Mouse (Mus musculus) small intestine, adult 2 months (tissue): Measurements from ENCODE around the gene Grap2.

Experiments used
- CTCF ChIP-seq: fragments of 200-500 bp; IDR thresholded peaks from 2 replicates; pipeline ENCODE4 v1.5.1; 2012; ENCODE audit warnings: low read depth, mild to moderate bottlenecking, control low read depth, inconsistent platforms, low read length, moderate library complexity, mixed read lengths; ENCODE audit not compliant: insufficient replicate concordance, insufficient read length; ENCODE audit errors: extremely low read depth
- POLR2A ChIP-seq: fragments of 200-500 bp; IDR thresholded peaks from 2 replicates; pipeline ENCODE4 v1.6.1; 2012; ENCODE audit warnings: low read depth, mild to moderate bottlenecking, control low read depth, inconsistent platforms, low read length, moderate library complexity

DNA sequence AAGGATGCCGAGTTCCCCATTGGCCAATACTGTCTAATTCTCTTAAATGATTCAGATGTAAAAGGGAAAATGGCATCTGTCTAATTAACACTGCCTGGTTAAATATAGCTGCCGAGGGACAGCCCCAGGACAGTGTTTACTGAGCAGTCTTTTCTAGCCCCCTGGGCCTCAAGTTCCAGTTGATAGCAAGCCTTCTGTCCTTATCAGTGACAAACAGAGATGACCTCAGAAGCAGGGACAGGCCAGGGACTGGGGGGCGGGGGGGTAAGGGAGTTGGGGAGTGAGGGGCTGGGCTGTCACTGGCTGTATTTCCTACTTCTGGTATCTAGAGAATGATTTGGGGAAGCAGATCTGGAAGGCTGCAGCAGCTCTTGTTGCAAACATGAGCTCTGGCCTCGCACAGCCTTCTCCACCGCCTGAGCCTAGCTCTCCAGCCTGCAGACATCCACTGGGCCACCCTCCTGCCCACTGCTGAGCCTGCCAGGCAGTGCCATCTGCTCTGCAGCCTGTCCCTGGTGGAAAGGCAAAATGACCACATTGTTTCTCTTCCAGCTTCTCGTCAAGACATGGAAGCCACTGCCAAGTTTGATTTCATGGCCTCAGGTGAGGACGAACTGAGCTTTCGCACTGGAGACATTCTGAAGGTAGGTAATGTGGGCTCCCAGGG lies 50.9 kb downstream of the Grap2 start:
- no peak for TF ChIP-seq POLR2A
- TF ChIP-seq CTCF, result no peak
